Mouse (Mus musculus) CD4-positive, CD25-positive, alpha-beta regulatory T cell, adult 4 months (primary cell): ENCODE results near the gene Casp4. TPM values are rescaled to one million over a fixed set of nuclear protein-coding genes. Genes with fewer than 3 reads are reported as not detected.

Experiments
- ATAC-seq: one replicate; pipeline ENCODE4 v1.8.0; 2017
- polyA plus RNA-seq, 2 experiments: library from polyadenylated mRNA; unstranded; fragments of 100-300 nt; shearing (Covaris generic); gene quantifications; one replicate each; pipeline ENCODE4 v1.2.1; 2017

Gene Casp4
- polyA plus RNA-seq = 100 to 1,000 TPM; 134 to 136 TPM

DNA sequence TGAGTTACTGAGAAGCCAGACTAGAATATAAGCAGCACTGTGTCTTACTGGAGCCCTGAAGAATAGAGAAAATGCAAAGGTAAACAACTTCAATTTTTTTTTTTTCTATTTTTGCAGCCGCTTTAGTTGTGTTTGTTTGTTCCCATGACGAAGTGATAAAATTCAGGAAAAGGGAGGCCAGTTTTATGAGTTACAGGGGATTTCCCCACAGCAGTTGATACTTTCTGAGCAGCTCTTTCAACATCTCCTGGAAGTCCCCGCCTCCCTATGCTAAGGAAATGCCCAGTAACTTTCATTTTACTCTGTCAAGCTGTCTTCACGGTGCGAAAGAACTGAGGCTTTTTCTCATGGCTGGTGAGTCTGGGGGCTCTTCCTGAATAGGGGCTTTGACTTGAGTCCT lies at the start of gene Casp4:
Gene Casp4 (plus strand): TSS at position 268 of the 400 bp plus-strand sequence.
- ATAC-seq = peak; percentile 83

DNA sequence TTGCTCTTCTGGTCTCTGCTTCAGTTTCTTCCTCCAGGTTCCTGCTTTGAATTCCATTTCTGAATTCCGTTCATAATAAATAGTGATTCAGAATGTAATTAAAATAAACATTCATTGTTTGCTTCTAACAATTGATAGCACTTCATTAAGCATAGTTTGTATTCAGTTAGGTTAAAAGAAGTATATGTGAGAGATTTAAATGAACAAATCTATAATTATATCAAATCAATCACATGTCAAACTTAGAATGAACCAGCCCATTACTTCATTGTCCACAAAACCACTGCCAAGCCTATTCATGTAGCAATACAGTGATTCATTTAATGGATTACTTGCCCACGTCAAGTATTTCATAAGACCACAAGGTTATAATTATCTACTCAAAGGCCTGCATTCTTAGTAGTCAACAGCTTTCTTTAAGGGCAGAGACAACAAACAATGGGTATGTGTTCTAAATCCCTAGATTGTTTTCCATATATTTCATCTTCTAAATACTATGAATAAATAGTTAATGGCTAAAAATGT lies 44.6 kb upstream of the Casp4 start:
- ATAC-seq = no peak

DNA sequence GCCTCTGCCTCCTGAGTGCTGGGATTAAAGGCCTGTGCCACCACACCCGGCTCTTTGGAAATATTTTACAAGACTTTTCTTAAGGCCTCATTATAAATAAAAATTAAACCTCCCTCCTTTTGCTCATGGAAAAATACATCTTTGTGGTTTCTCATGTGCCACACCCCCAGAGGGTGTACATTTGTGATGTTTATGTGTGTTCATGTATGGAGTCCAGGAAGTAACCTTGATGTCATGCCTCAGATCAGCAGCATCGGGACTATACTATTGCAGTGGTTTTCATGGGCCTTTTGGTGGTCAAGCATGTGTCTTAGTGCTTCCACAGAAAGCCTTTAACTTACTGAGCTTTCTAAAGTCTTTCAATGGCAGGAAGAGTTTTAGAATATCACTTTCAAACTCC lies 38.4 kb upstream of the Casp4 start:
- ATAC-seq = peak; percentile 41

DNA sequence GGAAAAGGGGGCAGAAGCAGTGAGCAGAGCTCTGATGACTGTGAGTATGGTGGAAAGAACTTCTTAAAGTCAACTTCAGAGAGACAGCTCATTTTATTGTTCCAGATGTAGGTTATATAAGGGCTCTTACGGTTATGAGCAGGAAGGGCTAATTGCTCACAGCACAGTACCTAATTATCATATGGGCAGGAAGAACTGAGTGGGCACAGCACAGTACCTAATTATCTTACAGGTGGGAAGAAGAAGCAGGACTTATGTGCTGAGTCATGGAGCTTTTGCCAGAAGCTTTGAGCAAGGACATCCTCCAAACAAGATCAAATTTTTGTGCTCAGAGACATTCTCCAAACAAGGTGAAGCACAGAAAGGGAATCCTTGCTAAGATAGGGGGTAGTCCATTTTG lies 37.7 kb upstream of the Casp4 start:
- ATAC-seq = peak; percentile 66

DNA sequence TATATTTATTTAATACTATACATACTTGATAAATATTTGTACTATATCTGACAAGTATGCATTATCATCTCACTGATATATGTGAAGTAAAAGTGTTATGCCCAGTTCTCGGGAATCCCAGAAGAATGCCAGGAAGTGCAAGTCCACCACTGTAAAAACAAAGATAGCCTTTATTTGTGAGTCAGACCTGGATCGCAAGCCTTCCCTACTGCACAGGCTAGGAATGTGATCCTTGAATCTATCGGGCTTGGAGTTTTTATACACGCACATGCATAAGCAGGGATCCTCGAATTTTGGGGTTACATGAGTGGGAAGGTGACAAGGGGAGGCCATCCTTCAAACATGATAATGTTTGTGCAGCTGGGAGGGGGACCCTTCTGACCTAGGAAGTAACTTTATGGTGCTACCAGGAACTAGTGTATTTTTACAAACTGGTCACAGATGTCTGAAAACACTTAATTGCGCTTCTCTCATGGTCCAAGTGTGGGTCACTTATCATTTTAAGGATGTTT lies 37.2 kb upstream of the Casp4 start:
- ATAC-seq = no peak

DNA sequence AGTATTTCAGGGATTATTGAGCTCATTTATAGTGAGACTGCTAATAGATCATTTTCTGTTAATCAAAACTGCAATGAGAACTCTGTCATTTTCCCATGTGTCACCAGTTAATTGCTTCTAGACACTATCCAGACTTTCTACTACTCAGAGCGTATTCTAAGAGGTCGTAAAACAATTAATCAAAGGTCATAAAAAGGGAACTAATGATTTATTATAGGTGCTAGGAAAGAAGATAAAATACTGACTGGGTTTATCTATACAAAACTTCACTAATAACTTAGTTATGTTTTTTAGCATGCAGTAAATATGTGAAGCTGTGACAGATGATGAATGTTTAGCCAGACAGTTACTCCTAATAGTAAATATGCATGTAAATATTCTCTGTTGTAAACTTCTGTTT lies 22.6 kb upstream of the Casp4 start:
- no peak for ATAC-seq

DNA sequence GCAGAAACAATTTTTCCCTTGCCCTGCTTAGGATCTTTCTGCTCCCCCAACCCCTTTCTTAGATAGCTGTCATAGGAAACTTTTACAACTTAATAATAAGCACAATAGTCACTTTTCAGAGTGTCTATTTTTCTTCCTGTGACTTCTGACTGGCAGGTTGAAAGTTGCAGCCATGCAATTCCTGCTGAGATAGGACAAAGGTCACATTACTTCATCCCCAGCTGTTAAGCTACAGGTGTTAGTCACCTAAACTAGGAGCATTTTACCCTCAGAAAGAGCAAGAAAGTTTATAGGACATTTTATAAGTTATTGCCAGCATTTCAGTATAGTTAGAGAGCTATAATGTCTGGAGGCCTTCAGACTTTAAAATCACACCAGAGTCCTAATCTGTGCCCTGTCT lies 22.0 kb upstream of the Casp4 start:
- no peak for ATAC-seq

DNA sequence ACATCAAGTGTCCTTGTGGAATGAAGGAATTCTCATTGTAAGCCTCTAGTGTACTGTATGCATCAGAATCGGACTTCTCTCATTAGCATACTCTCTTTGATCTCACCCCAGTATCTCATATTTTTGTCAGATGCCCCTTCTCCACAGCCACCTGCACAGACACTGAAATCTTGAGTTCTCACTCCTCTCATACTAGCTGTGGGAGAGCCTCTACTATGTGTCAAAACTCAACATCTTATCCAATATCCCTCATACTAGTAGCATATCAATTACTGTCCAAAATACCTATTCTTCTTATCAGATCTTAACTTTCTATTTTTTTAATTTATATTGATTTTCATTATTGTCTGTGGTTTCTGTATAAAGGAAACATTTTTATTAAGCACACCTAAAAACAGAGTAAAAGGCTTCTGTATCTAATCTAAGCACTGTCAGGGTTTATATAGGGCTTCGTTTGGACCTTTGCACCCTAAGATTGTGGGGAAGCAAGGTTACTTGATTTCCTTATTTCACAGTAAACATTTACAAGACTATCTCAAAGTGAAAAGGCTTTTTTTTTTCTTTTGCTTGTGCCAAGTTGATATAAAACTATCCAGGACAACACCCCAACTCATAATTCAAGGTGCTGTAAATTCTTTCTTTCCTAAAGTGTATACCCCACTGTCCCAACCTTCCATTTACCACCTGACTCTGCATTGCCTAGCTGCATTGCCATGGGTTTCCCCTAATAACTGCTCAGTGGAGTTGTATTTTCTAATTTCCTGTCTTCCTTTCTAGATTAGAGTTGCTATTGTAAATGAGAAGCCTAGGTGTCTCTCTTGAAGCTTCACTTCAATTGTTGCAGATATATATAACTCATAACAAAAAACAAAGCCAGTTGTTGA lies 12.0 kb upstream of the Casp4 start:
- peak; percentile 18 for ATAC-seq

DNA sequence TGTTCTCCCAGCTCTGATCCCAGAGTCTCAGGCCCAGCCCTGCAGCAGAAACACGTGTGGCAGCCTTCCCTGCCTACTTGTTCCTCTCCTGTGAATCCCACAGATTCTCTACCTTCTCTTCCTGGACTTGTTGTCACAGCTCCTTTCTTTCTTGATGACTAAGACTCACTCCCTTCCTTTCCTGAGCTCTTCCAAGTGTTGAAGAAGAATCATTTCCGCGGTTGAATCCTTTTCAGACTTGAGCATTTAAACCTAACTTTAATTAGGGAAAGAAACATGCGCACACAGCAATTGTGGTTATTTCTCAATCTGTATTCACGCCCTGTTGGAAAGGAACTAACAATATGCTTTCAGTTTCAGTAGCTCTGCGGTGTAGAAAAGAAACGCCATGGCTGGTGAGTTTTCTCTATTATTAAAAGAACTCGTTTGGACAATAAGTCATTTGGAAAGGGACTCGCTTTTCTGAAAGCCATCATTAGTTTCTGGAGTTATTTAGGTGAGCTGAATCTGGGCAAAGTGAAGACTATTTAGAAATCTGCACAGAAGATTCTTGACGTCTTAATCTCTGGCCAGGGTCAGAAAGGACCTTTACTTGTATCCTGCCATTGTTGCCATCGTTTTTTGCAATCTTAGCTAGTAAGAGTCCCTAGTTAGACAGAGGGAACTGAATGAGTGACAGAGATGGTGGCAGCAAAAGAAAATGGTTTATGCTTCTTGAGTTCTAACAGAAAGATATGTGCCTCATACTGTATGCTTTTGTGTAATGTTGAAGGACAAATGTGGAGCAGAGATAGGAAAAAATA lies 10.1 kb upstream of the Casp4 start, which contains the start of gene Casp1:
Gene Casp1 (plus strand): TSS at position 189 of the 803 bp plus-strand sequence.
- ATAC-seq = peak; percentile 84

DNA sequence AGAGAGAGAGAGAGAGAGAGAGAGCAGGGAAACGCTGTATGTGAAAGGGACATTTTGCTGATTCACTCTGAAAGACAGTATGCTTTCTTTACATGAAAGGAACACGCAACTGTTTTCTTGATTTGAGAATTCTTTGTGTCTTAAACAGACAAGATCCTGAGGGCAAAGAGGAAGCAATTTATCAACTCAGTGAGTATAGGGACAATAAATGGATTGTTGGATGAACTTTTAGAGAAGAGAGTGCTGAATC lies 9.6 kb upstream of the Casp4 start:
- ATAC-seq = peak; percentile 1

DNA sequence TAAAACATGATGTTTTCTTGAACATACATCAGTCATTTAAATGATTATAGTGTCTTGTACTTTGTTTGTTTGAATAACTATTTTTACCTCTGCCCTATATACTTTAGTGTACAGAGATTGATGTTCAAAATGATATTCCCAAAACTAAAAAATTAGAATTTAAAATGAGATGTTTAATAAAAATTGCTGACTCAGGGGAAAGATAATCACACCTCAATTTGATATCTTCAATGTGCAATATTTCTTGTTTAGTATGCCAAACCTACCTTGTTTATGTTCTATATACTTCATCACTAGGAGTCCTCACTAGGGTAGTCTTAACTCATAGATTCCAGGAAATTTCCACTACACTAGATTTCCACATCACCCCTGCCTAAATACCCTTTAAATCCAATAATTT lies 1.5 kb downstream of the Casp4 start:
- ATAC-seq = no peak

DNA sequence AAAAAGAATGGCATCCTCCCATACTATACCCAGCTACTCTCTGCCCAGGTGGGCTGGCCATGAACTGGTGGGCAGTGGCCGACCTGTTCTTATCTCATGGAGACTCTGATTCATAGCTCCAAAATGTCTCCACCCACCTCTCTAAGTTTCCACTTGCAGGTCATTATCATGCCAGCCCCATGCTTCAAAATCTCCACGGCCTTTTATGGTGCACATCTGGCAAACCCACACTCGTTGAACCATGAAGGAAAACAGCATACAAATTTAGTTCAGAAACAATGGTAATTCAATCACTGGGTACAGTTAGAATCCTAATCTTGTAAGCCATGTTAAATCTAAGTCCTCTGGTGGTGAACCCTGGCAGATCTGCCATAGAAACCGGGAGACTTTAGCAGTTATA lies 2.8 kb downstream of the Casp4 start:
- ATAC-seq = peak; percentile 18

DNA sequence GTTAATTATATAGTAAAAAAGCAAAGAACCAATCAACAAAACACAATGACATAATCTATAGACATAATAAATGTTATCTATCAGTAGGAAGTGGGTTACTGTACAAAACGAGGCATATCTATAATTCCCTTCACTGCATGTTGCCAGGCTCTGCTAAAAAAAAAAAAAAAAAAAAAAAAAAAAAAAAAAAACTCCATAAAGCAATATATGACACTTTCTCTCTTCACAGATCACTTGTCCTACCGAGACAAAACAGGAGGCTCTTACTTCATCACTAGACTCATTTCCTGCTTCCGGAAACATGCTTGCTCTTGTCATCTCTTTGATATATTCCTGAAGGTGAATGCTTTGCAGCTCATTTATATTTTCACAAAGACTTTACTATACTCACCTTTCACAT lies 19.6 kb downstream of the Casp4 start:
- peak; percentile 25 for ATAC-seq

DNA sequence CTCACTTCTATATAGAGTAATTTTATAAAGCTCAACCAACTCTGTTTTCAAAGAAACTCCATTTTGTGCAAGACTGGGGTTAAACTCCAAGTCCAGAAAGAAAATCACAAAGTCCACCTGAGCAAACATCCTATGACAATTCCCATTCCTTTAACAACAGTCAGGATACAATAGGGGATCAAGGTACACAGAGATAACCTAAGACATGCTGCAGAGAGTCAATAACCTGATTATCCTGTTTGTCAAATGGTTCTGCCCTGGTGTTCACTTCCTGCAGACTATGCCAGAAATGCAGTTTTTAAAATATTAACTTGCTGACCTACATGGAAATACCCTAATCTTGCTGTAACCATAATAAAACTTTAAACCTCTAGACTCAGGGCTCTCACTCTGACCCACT lies 23.8 kb downstream of the Casp4 start:
- no peak for ATAC-seq

DNA sequence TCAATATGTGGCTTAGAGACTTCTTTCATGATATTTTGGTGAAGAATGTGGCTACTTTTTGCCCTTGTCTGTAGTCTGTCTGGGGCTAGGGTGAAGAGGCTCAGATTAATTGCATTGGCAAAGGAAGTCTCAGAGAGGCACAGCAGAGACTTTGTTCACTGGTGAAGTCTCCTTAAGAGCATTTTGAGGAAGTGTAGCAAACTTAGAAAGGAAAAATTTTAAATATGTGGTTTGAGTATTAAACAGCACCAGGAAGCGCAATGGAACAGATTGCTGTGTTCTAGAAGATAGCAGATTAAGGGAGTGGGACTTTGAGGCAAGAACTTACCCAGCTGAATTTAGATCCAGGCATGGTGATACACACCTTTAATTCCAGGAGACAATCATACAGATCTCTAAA lies 24.8 kb downstream of the Casp4 start:
- no peak for ATAC-seq

DNA sequence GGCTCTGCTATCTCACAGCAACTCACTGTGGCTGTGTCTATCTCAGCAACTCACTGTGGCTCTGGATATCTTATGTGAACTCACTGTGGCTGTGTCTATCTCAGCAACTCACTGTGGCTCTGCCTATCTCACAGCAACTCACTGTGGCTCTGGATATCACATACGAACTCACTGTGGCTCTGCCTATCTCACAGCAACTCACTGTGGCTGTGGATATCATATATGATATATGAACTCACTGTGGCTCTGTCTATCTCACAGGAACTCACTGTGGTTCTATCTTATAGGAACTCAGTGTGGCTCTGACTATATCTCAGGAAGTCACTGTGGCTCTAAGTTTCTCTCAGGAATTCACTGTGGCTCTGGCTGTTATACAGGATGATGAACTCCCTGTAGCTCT lies 34.5 kb downstream of the Casp4 start:
- no peak for ATAC-seq

DNA sequence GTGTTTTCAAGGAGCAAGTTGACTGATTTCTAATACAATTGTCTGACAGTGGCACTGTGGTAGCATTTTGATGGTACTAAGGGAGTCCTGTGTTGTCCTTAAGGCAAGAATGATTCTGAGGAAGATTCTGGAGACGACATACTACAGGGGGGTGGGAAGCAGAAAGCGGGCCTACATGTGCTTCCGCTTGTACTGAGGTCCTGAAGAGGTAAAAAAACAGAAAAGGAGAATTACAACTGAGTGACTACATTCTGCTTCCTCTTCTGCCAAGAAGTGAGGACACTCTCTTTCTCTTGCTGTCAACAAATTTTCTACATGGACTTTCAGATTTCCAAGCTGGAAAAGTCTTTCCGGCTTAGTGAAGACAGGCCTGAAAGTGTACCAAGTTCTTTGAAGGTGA lies 35.5 kb downstream of the Casp4 start:
- no peak for ATAC-seq

DNA sequence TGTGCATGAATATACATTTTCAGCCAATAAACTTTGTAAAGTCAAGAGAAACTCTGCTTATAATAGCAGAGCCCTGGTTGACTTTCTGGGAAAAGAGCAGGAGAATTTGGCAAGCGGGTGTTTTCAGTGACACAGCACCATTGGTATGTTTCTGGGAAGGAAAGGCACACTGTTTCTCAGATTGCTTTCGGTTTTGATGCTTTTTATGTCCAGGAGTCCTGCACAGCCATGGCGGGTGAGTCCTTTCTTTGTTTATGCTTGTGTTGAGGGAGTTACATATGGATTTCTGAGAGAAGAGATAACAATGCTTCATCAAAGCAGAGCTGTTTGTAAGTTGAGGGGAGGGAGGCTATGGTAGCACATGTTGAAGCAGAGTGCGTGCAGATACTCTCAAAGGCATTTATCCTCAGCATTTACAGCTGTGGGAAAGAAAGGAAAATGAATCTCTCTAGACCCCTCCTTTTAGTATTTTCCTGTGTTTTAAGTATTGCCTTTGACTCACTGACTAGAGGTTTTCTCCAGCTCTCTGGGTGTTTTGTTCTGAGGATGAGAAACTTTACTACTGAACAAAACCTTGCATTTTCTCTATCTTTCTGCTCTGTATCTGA lies 36.8 kb downstream of the Casp4 start, which contains the start of gene Casp12:
Gene Casp12 (plus strand): TSS at position 140 of the 608 bp plus-strand sequence.
- no peak for ATAC-seq

DNA sequence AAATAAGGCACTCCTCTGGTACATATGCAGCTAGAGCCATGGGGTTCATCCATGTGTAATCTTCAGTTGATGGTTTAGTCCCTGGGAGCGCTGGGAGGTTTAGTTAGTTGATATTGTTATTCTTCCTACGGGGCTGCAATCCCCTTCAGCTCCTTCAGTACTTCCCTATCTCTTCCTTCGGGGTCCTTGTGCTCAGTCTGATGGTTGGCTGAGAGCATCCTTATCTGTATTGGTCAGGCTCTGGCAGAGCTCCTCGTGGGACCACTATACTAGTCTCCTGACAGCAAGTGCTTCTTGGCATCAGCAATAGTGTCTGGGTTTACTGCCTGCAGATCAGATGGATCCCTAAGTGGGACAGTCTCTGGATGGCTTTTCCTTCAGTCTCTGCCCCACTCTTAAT lies 38.8 kb downstream of the Casp4 start:
- no peak for ATAC-seq

DNA sequence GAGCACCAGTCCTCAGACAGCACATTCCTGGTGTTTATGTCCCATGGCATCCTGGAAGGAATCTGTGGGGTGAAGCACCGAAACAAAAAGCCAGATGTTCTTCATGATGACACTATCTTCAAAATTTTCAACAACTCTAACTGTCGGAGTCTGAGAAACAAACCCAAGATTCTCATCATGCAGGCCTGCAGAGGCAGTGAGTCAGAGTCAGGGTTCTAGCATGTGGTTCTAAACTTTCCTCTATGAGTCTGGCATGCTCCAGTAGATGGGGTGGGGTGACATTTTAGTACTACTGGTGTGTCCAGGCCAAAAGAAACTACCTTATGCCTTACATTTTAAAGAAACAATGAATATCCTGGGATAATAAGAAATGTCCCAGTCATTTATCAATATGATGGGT lies 45.0 kb downstream of the Casp4 start:
- ATAC-seq = no peak

DNA sequence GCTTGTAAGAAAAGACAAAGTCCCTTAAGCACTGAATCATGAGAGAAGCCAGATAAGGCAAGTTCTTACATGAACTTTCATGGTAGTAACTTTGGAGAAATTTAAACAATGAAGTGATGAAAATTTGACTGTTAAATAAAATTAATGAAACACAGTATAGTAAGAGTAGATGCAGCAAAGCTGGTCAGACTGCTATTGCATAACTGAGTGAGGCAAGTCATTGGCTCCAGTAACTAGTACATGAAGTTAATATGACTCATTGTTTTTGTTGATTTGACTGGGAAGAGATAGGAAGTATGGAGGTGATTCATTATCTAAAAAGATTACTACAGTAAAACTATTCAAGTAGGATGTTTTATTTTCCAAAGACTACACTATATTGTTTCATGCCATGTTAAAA lies 48.2 kb downstream of the Casp4 start:
- no peak for ATAC-seq
